Mouse (Mus musculus): ENCODE measurements around the gene Hoxd13. TPM values are rescaled to one million over a fixed set of nuclear protein-coding genes. Genes with fewer than 3 reads are reported as not detected.

Gene Hoxd13
- polyA plus RNA-seq, 1 experiment from 2014 or later, result not detected

GRCm38 (mm10) chr2:74675666-74676282, 7.7 kb downstream of the Hoxd13 start:
- WGBS, result 6% methylated on average over 24 of the region's 24 CpGs
- ATAC-seq (ENCODE audit: insufficient number of reproducible peaks, low FRiP score, low TSS enrichment, low read depth), result no peak
- Histone ChIP-seq H3K36me3 (no peaks in the 10 kb centered on the region), H3K9me3 (replicated peaks) (no peaks in the 10 kb centered on the region), H3K4me1 (peaks cover 6% of the 10 kb centered on the region), H3K27me3 (peaks cover 100% of the 10 kb centered on the region), H3K4me3 (replicated peaks) (no peak overlapping the region), H3K27ac (replicated peaks) (no peak overlapping the region), H3K4me2 (replicated peaks) (no peak overlapping the region), H3K9ac (no peak overlapping the region)

- no peak for ATAC-seq (ENCODE audit: insufficient number of reproducible peaks, low FRiP score, low TSS enrichment, low read depth)
- Histone ChIP-seq H3K36me3 (no peaks in the 10 kb centered on the region), H3K27ac (replicated peaks) (no peak overlapping the region), H3K27me3 (peaks cover 100% of the 10 kb centered on the region), H3K4me1 (peaks cover 7% of the 10 kb centered on the region), H3K9ac (no peak overlapping the region), H3K9me3 (replicated peaks) (no peaks in the 10 kb centered on the region), H3K4me2 (replicated peaks) (no peak overlapping the region), H3K4me3 (replicated peaks) (no peak overlapping the region)
- 5% methylated on average over 9 of the region's 9 CpGs for WGBS
These were observed 8.4 kb downstream of the Hoxd13 start for GRCm38 (mm10) chr2:74676376-74677052.

GRCm38 (mm10) chr2:74677106-74677505, 9.0 kb downstream of the Hoxd13 start:
- peaks cover 13% of the 10 kb centered on the region for H3K4me1 ChIP-seq
- no peak overlapping the region for H3K9ac ChIP-seq
- 16% methylated on average over 2 of the region's 2 CpGs for WGBS
- no peak overlapping the region for H3K4me2 ChIP-seq (replicated peaks)
- peaks cover 100% of the 10 kb centered on the region for H3K27me3 ChIP-seq
- H3K36me3 ChIP-seq, result no peaks in the 10 kb centered on the region
- H3K9me3 ChIP-seq (replicated peaks), result no peaks in the 10 kb centered on the region
- no peak for ATAC-seq (ENCODE audit: insufficient number of reproducible peaks, low FRiP score, low TSS enrichment, low read depth)
- no peak overlapping the region for H3K27ac ChIP-seq (replicated peaks)
- H3K4me3 ChIP-seq (replicated peaks), result no peak overlapping the region

- no peak for ATAC-seq (ENCODE audit: insufficient number of reproducible peaks, low FRiP score, low TSS enrichment, low read depth)
- H3K4me3 ChIP-seq (replicated peaks), result no peak within 1 kb of the TSS
- 2% methylated on average over 15 of the region's 15 CpGs for WGBS
- H3K27me3 ChIP-seq, result peaks cover 100% of the 10 kb centered on the region
- H3K9me3 ChIP-seq (replicated peaks), result no peaks in the 10 kb centered on the region
- peaks cover 16% of the 10 kb centered on the region for H3K4me1 ChIP-seq
- H3K36me3 ChIP-seq, result no peaks in the 10 kb centered on the region
- no peak within 1 kb of the TSS for H3K27ac ChIP-seq (replicated peaks)
- H3K9ac ChIP-seq, result no peak within 1 kb of the TSS
- peak within 1 kb of the TSS; percentile 13; the same call in 1 of the 2 replicates for H3K4me2 ChIP-seq (replicated peaks)
These were observed 10.9 kb downstream of the Hoxd13 start, which contains the start of gene Hoxd11 for GRCm38 (mm10) chr2:74678891-74679595. Gene Hoxd11 (plus strand): TSS chr2:74679557.

- under 1% methylated on average over 26 of the region's 26 CpGs for WGBS
- H3K9me3 ChIP-seq (replicated peaks), result no peaks in the 10 kb centered on the region
- H3K9ac ChIP-seq, result no peak overlapping the region
- H3K4me3 ChIP-seq (replicated peaks), result no peak overlapping the region
- no peak for ATAC-seq (ENCODE audit: insufficient number of reproducible peaks, low FRiP score, low TSS enrichment, low read depth)
- H3K4me1 ChIP-seq, result peaks cover 16% of the 10 kb centered on the region
- H3K27ac ChIP-seq (replicated peaks), result no peak overlapping the region
- peak overlapping the region; percentile 13; the same call in 1 of the 2 replicates for H3K4me2 ChIP-seq (replicated peaks)
- no peaks in the 10 kb centered on the region for H3K36me3 ChIP-seq
- peaks cover 100% of the 10 kb centered on the region for H3K27me3 ChIP-seq
These were observed 11.5 kb downstream of the Hoxd13 start for GRCm38 (mm10) chr2:74679596-74679971.

- H3K27ac ChIP-seq (replicated peaks), result no peak overlapping the region
- ATAC-seq (ENCODE audit: insufficient number of reproducible peaks, low FRiP score, low TSS enrichment, low read depth), result no peak
- no peaks in the 10 kb centered on the region for H3K9me3 ChIP-seq (replicated peaks)
- peaks cover 100% of the 10 kb centered on the region for H3K27me3 ChIP-seq
- peaks cover 16% of the 10 kb centered on the region for H3K4me1 ChIP-seq
- WGBS, result 2% methylated on average over 23 of the region's 23 CpGs
- H3K4me2 ChIP-seq (replicated peaks), result peak overlapping the region; percentile 13; the same call in 1 of the 2 replicates
- H3K9ac ChIP-seq, result no peak overlapping the region
- no peak overlapping the region for H3K4me3 ChIP-seq (replicated peaks)
- no peaks in the 10 kb centered on the region for H3K36me3 ChIP-seq
These were observed 11.9 kb downstream of the Hoxd13 start for GRCm38 (mm10) chr2:74679980-74680379.

GRCm38 (mm10) chr2:74680561-74681398, 12.7 kb downstream of the Hoxd13 start:
- WGBS, result 11% methylated on average over 21 of the region's 21 CpGs
- H3K4me2 ChIP-seq (replicated peaks), result no peak overlapping the region
- no peak overlapping the region for H3K27ac ChIP-seq (replicated peaks)
- peaks cover 100% of the 10 kb centered on the region for H3K27me3 ChIP-seq
- no peaks in the 10 kb centered on the region for H3K9me3 ChIP-seq (replicated peaks)
- no peak for ATAC-seq (ENCODE audit: insufficient number of reproducible peaks, low FRiP score, low TSS enrichment, low read depth)
- H3K4me3 ChIP-seq (replicated peaks), result no peak overlapping the region
- H3K36me3 ChIP-seq, result no peaks in the 10 kb centered on the region
- H3K9ac ChIP-seq, result no peak overlapping the region
- peaks cover 16% of the 10 kb centered on the region for H3K4me1 ChIP-seq

GRCm38 (mm10) chr2:74681594-74682531, 13.8 kb downstream of the Hoxd13 start:
- Histone ChIP-seq H3K9me3 (replicated peaks) (no peaks in the 10 kb centered on the region), H3K4me3 (replicated peaks) (peak overlapping the region; percentile 32), H3K9ac (no peak overlapping the region), H3K27ac (replicated peaks) (no peak overlapping the region), H3K36me3 (no peaks in the 10 kb centered on the region), H3K4me2 (replicated peaks) (peak overlapping the region; percentile 43), H3K27me3 (peaks cover 97% of the 10 kb centered on the region), H3K4me1 (peaks cover 16% of the 10 kb centered on the region)
- ATAC-seq (ENCODE audit: insufficient number of reproducible peaks, low FRiP score, low TSS enrichment, low read depth), result 0 out of 2 replicates have a peak, but pooled peaks have one; percentile 24
- WGBS, result under 1% methylated on average over 76 of the region's 78 CpGs

- Histone ChIP-seq H3K9me3 (replicated peaks) (no peaks in the 10 kb centered on the region), H3K9ac (no peak overlapping the region), H3K36me3 (no peaks in the 10 kb centered on the region), H3K4me2 (replicated peaks) (peak overlapping the region; percentile 43), H3K27ac (replicated peaks) (no peak overlapping the region), H3K4me3 (replicated peaks) (peak overlapping the region; percentile 32), H3K27me3 (peaks cover 97% of the 10 kb centered on the region), H3K4me1 (peaks cover 16% of the 10 kb centered on the region)
- under 1% methylated on average over 36 of the region's 51 CpGs for whole genome bisulfite sequencing
- no peak for ATAC-seq (ENCODE audit: insufficient number of reproducible peaks, low FRiP score, low TSS enrichment, low read depth)
These were observed 14.7 kb downstream of the Hoxd13 start for GRCm38 (mm10) chr2:74682796-74683195.

- no peak for ATAC-seq (ENCODE audit: insufficient number of reproducible peaks, low FRiP score, low TSS enrichment, low read depth)
- Histone ChIP-seq H3K9ac (no peak overlapping the region), H3K4me3 (replicated peaks) (no peak overlapping the region), H3K36me3 (no peaks in the 10 kb centered on the region), H3K9me3 (replicated peaks) (no peaks in the 10 kb centered on the region), H3K4me1 (peaks cover 16% of the 10 kb centered on the region), H3K4me2 (replicated peaks) (no peak overlapping the region), H3K27ac (replicated peaks) (no peak overlapping the region), H3K27me3 (peaks cover 97% of the 10 kb centered on the region)
- WGBS, result under 1% methylated on average over 18 of the region's 18 CpGs
These were observed 15.4 kb downstream of the Hoxd13 start for GRCm38 (mm10) chr2:74683471-74683951.
